Mouse (Mus musculus) ES-E14 (cell line): ENCODE measurements around the gene Bach1. TPM values are rescaled to one million over a fixed set of nuclear protein-coding genes. Genes with fewer than 3 reads are reported as not detected.
A peak's percentile ranks its signal among the peaks of the same experiment; 100 is the strongest.

Experiments
- DNase-seq: peaks from one replicate; pipeline ENCODE4 v3.0.0-alpha.2; 2013; ENCODE audit warnings: low read depth, low spot score
- H3K27ac ChIP-seq: 2 replicates; pipeline ENCODE4 v1.5.1; 2012; ENCODE audit warnings: low read depth, mild to moderate bottlenecking, low read length, moderate library complexity, mixed read lengths; ENCODE audit not compliant: poor library complexity, insufficient read depth, severe bottlenecking
- H3K36me3 ChIP-seq: 2 replicates; pipeline ENCODE4 v1.6.1; 2012; ENCODE audit warnings: mild to moderate bottlenecking, low read length, moderate library complexity, mixed read lengths; ENCODE audit not compliant: control insufficient read depth, poor library complexity, insufficient read depth, severe bottlenecking
- H3K4me1 ChIP-seq, 2 experiments: fragments of 150-350 bp in 1 of 2; sonication (generic) in 1 of 2; 2 replicates each; pipeline ENCODE4 v1.6.1; 2012; ENCODE audit warnings: low read length in 2 of 2, mild to moderate bottlenecking in 1 of 2, mixed read lengths in 1 of 2; ENCODE audit not compliant: control insufficient read depth in 2 of 2, insufficient read depth in 2 of 2, poor library complexity in 1 of 2
- H3K4me3 ChIP-seq, 2 experiments: fragments of 150-350 bp in 1 of 2; sonication (generic) in 1 of 2; 2 replicates each; pipeline ENCODE4 v1.5.1; 2012; ENCODE audit warnings: low read length in 2 of 2, low read depth in 1 of 2, mild to moderate bottlenecking in 1 of 2, mixed read lengths in 1 of 2; ENCODE audit not compliant: insufficient read depth in 1 of 2, poor library complexity in 1 of 2, severe bottlenecking in 1 of 2
- H3K9ac ChIP-seq: 2 replicates; pipeline ENCODE4 v1.6.1; 2012; ENCODE audit warnings: low read depth, mild to moderate bottlenecking, low read length, mixed read lengths; ENCODE audit not compliant: poor library complexity, insufficient read depth, severe bottlenecking
- H3K9me3 ChIP-seq: fragments of 150-350 bp; sonication (generic); 2 replicates; pipeline ENCODE4 v1.6.1; 2012; ENCODE audit warnings: low read depth, mild to moderate bottlenecking, low read length; ENCODE audit not compliant: control insufficient read depth, insufficient read depth
- CHD2 ChIP-seq: IDR thresholded peaks from 2 replicates; pipeline ENCODE4 v1.6.1; 2014; ENCODE audit warnings: mild to moderate bottlenecking, low read depth, low read length, inconsistent platforms
- HCFC1 ChIP-seq: IDR thresholded peaks from 2 replicates; pipeline ENCODE4 v1.6.1; 2012; ENCODE audit warnings: low read length, inconsistent platforms, borderline replicate concordance; ENCODE audit not compliant: insufficient read depth
- MAFK ChIP-seq: IDR thresholded peaks from 2 replicates; pipeline ENCODE4 v1.6.1; 2014; ENCODE audit warnings: mild to moderate bottlenecking, low read depth, low read length, inconsistent platforms; ENCODE audit not compliant: insufficient read depth
- ZC3H11A ChIP-seq: IDR thresholded peaks from 2 replicates; pipeline ENCODE4 v1.6.1; 2012; ENCODE audit warnings: low read depth, mild to moderate bottlenecking, inconsistent platforms, low read length, borderline replicate concordance
- ZNF384 ChIP-seq: IDR thresholded peaks from 2 replicates; pipeline ENCODE4 v1.6.1; 2012; ENCODE audit warnings: low read depth, low read length, inconsistent platforms
- in situ Hi-C, 2 experiments: fragments of 600-800 bp; cut with MboI; formaldehyde crosslinking; loops; one replicate each; pipeline ENCODE4 v1.15.1; 2025; ENCODE audit warnings: low sequenced_read_pairs in 2 of 2, inconsistent platforms in 1 of 2; ENCODE audit not compliant: unreplicated experiment in 2 of 2
- total RNA-seq: library from RNA; depleted of rRNA; stranded (reverse); fragments of 300-350 nt; gene quantifications from 2 replicates; pipeline ENCODE4 v1.2.3, GENCODE M21; 2012; rRNA removed

Bach1 gene
- total RNA-seq: 16.9 and 19.5 TPM in 2 replicates

GRCm38 (mm10) chr16:87698692-87699305 lies at the start of gene Bach1:
Bach1 (plus strand) TSS chr16:87698945.
- TF ChIP-seq ZC3H11A (no peak), ZNF384 (no peak), MAFK (no peak), CHD2 (no peak), HCFC1 (no peak)
- DNase-seq: peak; percentile 83
- Histone ChIP-seq H3K27ac (peak within 1 kb of the TSS; percentile 82), H3K4me3 (peak within 1 kb of the TSS; percentile 83 to 93), H3K9ac (peak within 1 kb of the TSS; percentile 91), H3K36me3 (no peaks in the 10 kb centered on the region), H3K9me3 (no peaks in the 10 kb centered on the region), H3K4me1 (peaks cover 8 to 13% of the 10 kb centered on the region in 2 experiments; a peak in 3 of 4 replicates)
- in situ Hi-C loops: no loop called here

GRCm38 (mm10) chr16:87652344-87652743 lies 46.4 kb upstream of the Bach1 start:
- no peak overlapping the region for H3K9ac ChIP-seq
- H3K4me1 ChIP-seq: no peaks in the 10 kb centered on the region
- TF ChIP-seq MAFK (no peak), HCFC1 (no peak), CHD2 (no peak), ZNF384 (no peak), ZC3H11A (no peak)

GRCm38 (mm10) chr16:87652924-87653323 lies 45.8 kb upstream of the Bach1 start:
- in situ Hi-C loops: no loop called here
- DNase-seq: no peak
- no peak overlapping the region for H3K4me3 ChIP-seq
- TF ChIP-seq ZNF384: no peak
- no peak for TF ChIP-seq MAFK
- no peak for TF ChIP-seq HCFC1
- no peak for TF ChIP-seq CHD2
- TF ChIP-seq ZC3H11A: no peak
- H3K27ac ChIP-seq: no peak overlapping the region
- no peak overlapping the region for H3K9ac ChIP-seq
- no peaks in the 10 kb centered on the region for H3K4me1 ChIP-seq
- H3K9me3 ChIP-seq: no peaks in the 10 kb centered on the region
- H3K36me3 ChIP-seq: no peaks in the 10 kb centered on the region

More at GRCm38 (mm10) chr16:87652344-87652743, 46.4 kb upstream of the Bach1 start:
- H3K4me3 ChIP-seq: no peak overlapping the region
- H3K36me3 ChIP-seq: no peaks in the 10 kb centered on the region
- no peak overlapping the region for H3K27ac ChIP-seq
- no peak for DNase-seq
- in situ Hi-C loops: no loop called here
- no peaks in the 10 kb centered on the region for H3K9me3 ChIP-seq

GRCm38 (mm10) chr16:87654016-87654575 lies 44.6 kb upstream of the Bach1 start:
- in situ Hi-C loops: no loop called here
- Histone ChIP-seq H3K4me1 (no peaks in the 10 kb centered on the region), H3K36me3 (no peaks in the 10 kb centered on the region), H3K27ac (no peak overlapping the region), H3K9ac (no peak overlapping the region), H3K4me3 (no peak overlapping the region), H3K9me3 (no peaks in the 10 kb centered on the region)
- DNase-seq: no peak
- no peak for TF ChIP-seq CHD2
- no peak for TF ChIP-seq ZNF384
- no peak for TF ChIP-seq ZC3H11A
- no peak for TF ChIP-seq MAFK
- no peak for TF ChIP-seq HCFC1
